Mouse (Mus musculus) limb, embryonic 15.5 days (tissue): ENCODE data around the gene Sod1. TPM values are rescaled to one million over a fixed set of nuclear protein-coding genes. Genes with fewer than 3 reads are reported as not detected.
"Not testable (repeated sequence)": the region's sequence is repeated elsewhere in the genome, so short reads cannot be mapped to it uniquely, and the experiment has no call there.

ENCODE experiments used
- ATAC-seq: fragments of 200-750 bp; cut with Nextera tagmentation; 2 replicates; pipeline ENCODE4 v1.8.0; 2017; ENCODE audit warnings: low read depth, moderate TSS enrichment; ENCODE audit not compliant: insufficient number of reproducible peaks, low FRiP score, low TSS enrichment
- H3K27ac ChIP-seq: fragments of 300-500 bp; sonication (generic); 2 replicates; pipeline ENCODE4 v1.5.1; 2015; ENCODE audit warnings: moderate library complexity, mild to moderate bottlenecking, inconsistent platforms
- H3K27me3 ChIP-seq: fragments of 300-500 bp; sonication (generic); 2 replicates; pipeline ENCODE4 v1.6.1; 2015; ENCODE audit warnings: inconsistent platforms
- H3K36me3 ChIP-seq: fragments of 300-500 bp; sonication (generic); 2 replicates; pipeline ENCODE4 v1.6.1; 2015; ENCODE audit warnings: inconsistent platforms
- H3K4me1 ChIP-seq: fragments of 300-500 bp; sonication (generic); 2 replicates; pipeline ENCODE4 v1.6.1; 2015; ENCODE audit warnings: inconsistent platforms
- H3K4me2 ChIP-seq: fragments of 300-500 bp; sonication (generic); 2 replicates; pipeline ENCODE4 v1.6.1; 2015; ENCODE audit warnings: mild to moderate bottlenecking, inconsistent platforms
- H3K4me3 ChIP-seq: fragments of 300-500 bp; sonication (generic); 2 replicates; pipeline ENCODE4 v1.5.1; 2015; ENCODE audit warnings: mild to moderate bottlenecking, inconsistent platforms
- H3K9ac ChIP-seq: fragments of 300-500 bp; sonication (generic); 2 replicates; pipeline ENCODE4 v1.6.1; 2015; ENCODE audit warnings: inconsistent platforms
- H3K9me3 ChIP-seq: fragments of 300-500 bp; sonication (generic); 2 replicates; pipeline ENCODE4 v1.6.1; 2016; ENCODE audit warnings: inconsistent platforms
- WGBS: fragments of 180-500 bp; shearing (Covaris S2); methylation state at CpG from one replicate; pipeline ENCODE4 v1.1.7; 2015; 5-methylcytosine and 5-hydroxymethylcytosine counted together
- polyA plus RNA-seq: library from polyadenylated mRNA; unstranded; fragments of >200 nt; fragmentation: Nextera tagmentation; extraction: Ambion mirVana; gene quantifications from 2 replicates; pipeline ENCODE4 v1.2.1, GENCODE M21; 2015

Sod1 gene
- polyA plus RNA-seq, 1 experiment from 2014 or later, result 861 TPM

GRCm38 (mm10) chr16:90213477-90214339, 6.8 kb upstream of the Sod1 start:
- H3K9ac ChIP-seq, result no peak overlapping the region
- no peaks in the 10 kb centered on the region for H3K9me3 ChIP-seq
- H3K27me3 ChIP-seq, result no peaks in the 10 kb centered on the region
- WGBS, result 74% methylated on average over 12 of the region's 12 CpGs
- ATAC-seq, result no peak
- no peaks in the 10 kb centered on the region for H3K36me3 ChIP-seq
- no peak overlapping the region for H3K27ac ChIP-seq
- H3K4me3 ChIP-seq, result no peak overlapping the region
- H3K4me1 ChIP-seq, result 0 out of 2 replicates have a peak, but pooled peaks cover 3% of the 10 kb centered on the region
- H3K4me2 ChIP-seq, result no peak overlapping the region

DNA sequence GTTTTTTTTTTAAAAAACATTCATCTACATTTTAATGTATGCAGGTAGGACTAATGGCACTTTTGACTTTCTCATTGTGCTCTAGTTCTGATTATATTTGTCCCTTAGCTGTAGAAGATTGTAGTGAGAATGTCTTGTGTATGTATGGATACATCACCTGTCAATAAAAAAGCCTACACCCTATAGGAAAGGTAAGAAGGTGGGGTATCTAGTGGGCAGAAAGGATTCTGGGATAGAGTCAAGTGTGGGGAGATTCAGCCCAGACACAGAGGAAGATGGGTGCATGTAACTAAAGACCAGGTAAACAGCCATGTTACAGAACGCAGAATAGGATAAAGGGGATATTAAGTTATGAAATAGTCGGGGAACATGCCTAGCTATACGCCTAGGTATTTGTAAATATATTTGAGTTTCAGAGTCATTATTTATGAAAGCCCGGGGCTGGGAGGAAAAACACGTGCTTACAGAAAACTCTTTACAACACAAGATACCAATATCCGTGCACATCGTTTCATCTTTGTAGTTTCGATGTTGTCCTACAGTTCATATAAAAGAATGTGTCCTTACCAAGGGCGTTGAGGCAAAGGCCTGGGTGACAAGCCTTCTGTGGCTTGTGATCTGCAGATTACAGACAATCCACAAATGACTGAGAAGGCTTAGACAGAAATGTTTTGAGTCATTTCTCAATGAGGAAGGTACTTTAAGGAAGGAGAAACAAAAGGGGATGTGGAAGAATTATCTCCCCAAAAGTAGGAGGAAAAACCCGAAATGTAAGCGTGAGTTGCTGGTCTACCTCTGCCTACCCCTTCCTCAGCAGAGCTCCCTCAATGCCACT, 5.6 kb upstream of the Sod1 start:
- H3K27me3 ChIP-seq, result no peaks in the 10 kb centered on the region
- H3K9ac ChIP-seq, result no peak overlapping the region
- no peak for ATAC-seq
- WGBS, result 89% methylated on average over 11 of the region's 11 CpGs
- H3K4me2 ChIP-seq, result no peak overlapping the region
- no peak overlapping the region for H3K27ac ChIP-seq
- no peak overlapping the region for H3K4me3 ChIP-seq
- 0 out of 2 replicates have a peak, but pooled peaks cover 3% of the 10 kb centered on the region for H3K4me1 ChIP-seq
- no peaks in the 10 kb centered on the region for H3K36me3 ChIP-seq
- no peaks in the 10 kb centered on the region for H3K9me3 ChIP-seq

GRCm38 (mm10) chr16:90215879-90216278, 4.7 kb upstream of the Sod1 start:
- H3K9ac ChIP-seq, H3K4me2 ChIP-seq, H3K9me3 ChIP-seq, H3K36me3 ChIP-seq, H3K4me1 ChIP-seq, ATAC-seq, H3K4me3 ChIP-seq, H3K27me3 ChIP-seq, H3K27ac ChIP-seq: not testable (repeated sequence)
- 87% methylated on average over 5 of the region's 5 CpGs for WGBS

GRCm38 (mm10) chr16:90216414-90216813, 4.1 kb upstream of the Sod1 start:
- H3K9me3 ChIP-seq, result no peaks in the 10 kb centered on the region
- no peaks in the 10 kb centered on the region for H3K27me3 ChIP-seq
- no peaks in the 10 kb centered on the region for H3K36me3 ChIP-seq
- H3K4me2 ChIP-seq, result no peak overlapping the region
- no peak overlapping the region for H3K4me3 ChIP-seq
- ATAC-seq, result no peak
- no peak overlapping the region for H3K27ac ChIP-seq
- no peak overlapping the region for H3K9ac ChIP-seq
- WGBS, result 83% methylated on average over 2 of the region's 2 CpGs
- H3K4me1 ChIP-seq, result 0 out of 2 replicates have a peak, but pooled peaks cover under 1% of the 10 kb centered on the region

GRCm38 (mm10) chr16:90217356-90217755, 3.2 kb upstream of the Sod1 start:
- Histone ChIP-seq H3K9me3 (no peaks in the 10 kb centered on the region), H3K36me3 (no peaks in the 10 kb centered on the region), H3K27ac (no peak overlapping the region), H3K4me2 (no peak overlapping the region), H3K4me1 (peaks cover 10% of the 10 kb centered on the region), H3K27me3 (no peaks in the 10 kb centered on the region), H3K9ac (no peak overlapping the region), H3K4me3 (no peak overlapping the region)
- 57% methylated on average over 3 of the region's 3 CpGs for WGBS
- ATAC-seq, result no peak

DNA sequence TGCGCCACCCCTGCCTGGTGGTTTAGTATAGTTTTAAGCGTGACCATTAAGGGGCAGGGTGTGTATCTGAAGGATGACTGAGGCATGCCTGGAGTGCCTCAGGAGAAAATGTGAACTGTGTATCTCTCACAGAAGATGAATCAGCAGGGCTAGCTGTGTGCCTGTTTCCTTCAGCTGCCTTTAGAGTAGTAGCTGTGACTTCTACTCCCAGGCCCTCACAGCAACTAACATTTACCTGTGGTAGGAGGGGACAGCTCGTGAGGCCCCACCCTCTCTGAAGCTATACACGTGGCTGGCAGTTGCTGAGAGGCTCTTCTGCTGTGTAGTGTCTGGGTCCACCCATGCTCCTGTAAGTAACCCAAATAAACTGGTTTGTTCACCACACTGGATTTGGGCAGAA, 2.6 kb upstream of the Sod1 start:
- ATAC-seq, result no peak
- Histone ChIP-seq H3K9ac (no peak overlapping the region), H3K27me3 (no peaks in the 10 kb centered on the region), H3K4me3 (no peak overlapping the region), H3K27ac (no peak overlapping the region), H3K4me1 (peaks cover 13% of the 10 kb centered on the region), H3K4me2 (no peak overlapping the region), H3K9me3 (no peaks in the 10 kb centered on the region), H3K36me3 (no peaks in the 10 kb centered on the region)
- 64% methylated on average over 4 of the region's 4 CpGs for WGBS

DNA sequence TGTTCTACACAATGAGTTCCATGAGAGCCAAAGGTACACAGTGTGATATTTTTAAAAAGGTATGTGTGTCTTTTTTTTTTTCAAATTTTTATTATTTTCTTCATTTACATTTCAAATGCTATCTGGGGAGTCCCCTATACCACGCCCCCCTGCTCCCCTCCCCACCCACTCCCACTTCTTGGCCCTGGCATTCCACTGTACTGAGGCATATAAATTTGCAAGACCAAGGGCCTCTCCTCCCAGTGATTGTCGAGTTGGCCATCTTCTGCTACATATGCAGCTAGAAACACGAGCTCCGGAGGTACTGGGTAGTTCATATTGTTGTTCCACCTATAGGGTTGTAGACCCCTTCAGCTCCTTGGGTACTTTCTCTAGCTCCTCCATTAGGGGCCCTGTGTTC, 1.1 kb upstream of the Sod1 start:
- WGBS, result 68% methylated on average over 4 of the region's 4 CpGs

GRCm38 (mm10) chr16:90220892-90221431, 408 bp downstream of the Sod1 start:
- peak overlapping the region; percentile 95 for H3K4me3 ChIP-seq
- under 1% methylated on average over 36 of the region's 52 CpGs for WGBS
- no peaks in the 10 kb centered on the region for H3K9me3 ChIP-seq
- H3K4me2 ChIP-seq, result peak overlapping the region; percentile 68
- no peaks in the 10 kb centered on the region for H3K27me3 ChIP-seq
- peak overlapping the region; percentile 95 for H3K9ac ChIP-seq
- H3K4me1 ChIP-seq, result peaks cover 13% of the 10 kb centered on the region
- H3K27ac ChIP-seq, result peak overlapping the region; percentile 95
- ATAC-seq, result peak; percentile 76
- peaks cover 27% of the 10 kb centered on the region for H3K36me3 ChIP-seq

More for the DNA sequence above, 1.1 kb upstream of the Sod1 start:
- Histone ChIP-seq H3K4me1 (peaks cover 13% of the 10 kb centered on the region), H3K36me3 (peaks cover 12% of the 10 kb centered on the region)
- not testable (repeated sequence) for H3K27ac ChIP-seq, H3K4me3 ChIP-seq, H3K4me2 ChIP-seq, ATAC-seq, H3K9me3 ChIP-seq, H3K27me3 ChIP-seq, H3K9ac ChIP-seq

DNA sequence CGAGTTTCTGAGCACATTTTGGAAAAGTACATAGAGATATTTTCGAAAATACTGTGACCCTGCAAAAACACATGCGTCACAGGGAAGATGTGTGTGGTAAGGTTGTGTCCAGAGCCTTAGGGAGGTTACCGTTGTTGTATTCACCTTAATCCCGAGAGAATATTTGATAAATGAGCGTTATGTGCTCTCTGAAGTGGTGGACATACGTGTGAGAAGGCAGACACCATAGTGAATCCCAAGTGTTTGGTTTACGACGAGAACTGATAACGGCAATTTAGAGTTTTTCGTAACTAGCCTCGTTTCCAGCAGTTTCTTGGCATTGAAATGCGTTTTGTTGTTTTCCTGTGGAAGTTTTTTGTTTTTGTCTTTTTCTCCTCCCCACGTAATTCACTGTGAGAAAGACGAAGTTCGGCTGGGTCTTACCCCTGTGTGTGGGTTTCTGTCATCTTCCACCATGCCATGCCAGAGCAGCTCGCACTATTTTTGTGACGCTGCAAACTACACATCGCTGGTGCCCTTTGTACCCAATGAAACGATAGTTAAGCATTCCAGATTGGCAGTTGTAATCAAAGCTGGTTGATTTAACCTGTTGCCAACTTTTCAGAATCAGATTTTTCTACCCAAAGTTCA, 1.0 kb downstream of the Sod1 start:
- ATAC-seq, result no peak
- no peaks in the 10 kb centered on the region for H3K27me3 ChIP-seq

GRCm38 (mm10) chr16:90229897-90230296, 9.3 kb downstream of the Sod1 start:
- H3K27ac ChIP-seq, result no peak overlapping the region
- no peak overlapping the region for H3K4me2 ChIP-seq
- no peaks in the 10 kb centered on the region for H3K4me1 ChIP-seq
- H3K9me3 ChIP-seq, result no peaks in the 10 kb centered on the region
- no peak overlapping the region for H3K9ac ChIP-seq
- 81% methylated on average over 6 of the region's 6 CpGs for WGBS
- H3K36me3 ChIP-seq, result peaks cover 38% of the 10 kb centered on the region
- ATAC-seq, result no peak
- H3K4me3 ChIP-seq, result no peak overlapping the region
- no peaks in the 10 kb centered on the region for H3K27me3 ChIP-seq

More for the DNA sequence above, 1.0 kb downstream of the Sod1 start:
- no peaks in the 10 kb centered on the region for H3K9me3 ChIP-seq
- H3K4me3 ChIP-seq, result peak overlapping the region; percentile 95
- peak overlapping the region; percentile 95 for H3K9ac ChIP-seq
- H3K27ac ChIP-seq, result peak overlapping the region; percentile 95
- H3K4me2 ChIP-seq, result peak overlapping the region; percentile 68
- H3K36me3 ChIP-seq, result peaks cover 33% of the 10 kb centered on the region
- 5% methylated on average over 20 of the region's 20 CpGs for WGBS
- peaks cover 13% of the 10 kb centered on the region for H3K4me1 ChIP-seq

DNA sequence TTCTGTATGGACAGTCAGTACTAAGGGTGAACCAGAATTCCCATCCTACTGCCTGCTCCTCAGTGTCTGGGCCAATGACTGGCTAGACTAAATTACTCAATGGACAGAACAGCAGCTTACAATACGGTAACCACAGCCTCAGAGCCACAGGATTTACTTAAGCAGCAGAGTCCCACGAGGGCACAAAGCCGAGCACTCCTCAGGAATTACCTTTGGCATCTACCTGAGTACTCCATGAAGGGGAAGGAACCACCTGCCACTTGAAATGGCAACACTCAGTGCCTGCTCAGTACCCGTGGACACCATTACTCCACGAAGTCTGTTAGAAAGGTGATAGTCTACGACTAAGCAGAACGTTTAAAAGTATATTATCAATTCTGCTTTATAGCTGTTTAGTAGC, 10.7 kb downstream of the Sod1 start:
- Histone ChIP-seq H3K27me3 (no peaks in the 10 kb centered on the region), H3K36me3 (peaks cover 24% of the 10 kb centered on the region), H3K9ac (no peak overlapping the region), H3K4me3 (no peak overlapping the region), H3K4me2 (no peak overlapping the region), H3K27ac (no peak overlapping the region), H3K4me1 (no peaks in the 10 kb centered on the region), H3K9me3 (no peaks in the 10 kb centered on the region)
- WGBS, result 88% methylated on average over 7 of the region's 7 CpGs
- no peak for ATAC-seq
